Mouse (Mus musculus): Measurements from ENCODE around the gene Capn7.

GRCm38 (mm10) chr14:31336369-31337155 is at the start of gene Capn7:
- TF ChIP-seq GATA1 (IDR thresholded peaks at IDR 0.05; ENCODE audit: borderline replicate concordance, low read length) (no peak), FLI1 (IDR thresholded peaks at IDR 0.05; ENCODE audit: low read length) (no peak)
